Mouse (Mus musculus) forebrain, embryonic 13.5 days (tissue): ENCODE measurements around the gene Tmem141. TPM values are rescaled to one million over a fixed set of nuclear protein-coding genes. Genes with fewer than 3 reads are reported as not detected.
A peak's percentile ranks its signal among the peaks of the same experiment; 100 is the strongest.

Source experiments
- ATAC-seq: fragments of 200-750 bp; cut with Nextera tagmentation; 2 replicates; pipeline ENCODE4 v1.8.0; 2017
- H3K27ac ChIP-seq: fragments of 300-500 bp; sonication (generic); 2 replicates; pipeline ENCODE4 v1.5.1; 2015; ENCODE audit warnings: inconsistent platforms, mild to moderate bottlenecking, moderate library complexity
- H3K27me3 ChIP-seq: fragments of 300-500 bp; sonication (generic); 2 replicates; pipeline ENCODE4 v1.6.1; 2015; ENCODE audit warnings: mild to moderate bottlenecking, inconsistent platforms
- H3K36me3 ChIP-seq: fragments of 300-500 bp; sonication (generic); 2 replicates; pipeline ENCODE4 v1.6.1; 2015; ENCODE audit warnings: mild to moderate bottlenecking, inconsistent platforms; ENCODE audit not compliant: poor library complexity, severe bottlenecking
- H3K4me1 ChIP-seq: fragments of 300-500 bp; sonication (generic); 2 replicates; pipeline ENCODE4 v1.6.1; 2015; ENCODE audit warnings: inconsistent platforms
- H3K4me2 ChIP-seq: fragments of 300-500 bp; sonication (generic); 2 replicates; pipeline ENCODE4 v1.6.1; 2015; ENCODE audit warnings: inconsistent platforms, mild to moderate bottlenecking, moderate library complexity
- H3K4me3 ChIP-seq: fragments of 300-500 bp; sonication (generic); 2 replicates; pipeline ENCODE4 v1.5.1; 2015; ENCODE audit warnings: mild to moderate bottlenecking, inconsistent platforms
- H3K9ac ChIP-seq: fragments of 300-500 bp; sonication (generic); 2 replicates; pipeline ENCODE4 v1.6.1; 2015; ENCODE audit warnings: mild to moderate bottlenecking, inconsistent platforms
- H3K9me3 ChIP-seq: fragments of 300-500 bp; sonication (generic); replicated peaks from 2 replicates; pipeline ENCODE4 v1.6.1; 2016; ENCODE audit warnings: inconsistent platforms
- WGBS: fragments of 180-500 bp; shearing (Covaris S2); methylation state at CpG from one replicate; pipeline ENCODE4 v1.1.7; 2015; 5-methylcytosine and 5-hydroxymethylcytosine counted together
- polyA plus RNA-seq: library from polyadenylated mRNA; unstranded; fragments of >200 nt; fragmentation: Nextera tagmentation; extraction: Ambion mirVana; gene quantifications from 2 replicates; pipeline ENCODE4 v1.2.1, GENCODE M21; 2015

The Tmem141 gene
- 14.3 and 16.2 TPM in 2 replicates for polyA plus RNA-seq

DNA sequence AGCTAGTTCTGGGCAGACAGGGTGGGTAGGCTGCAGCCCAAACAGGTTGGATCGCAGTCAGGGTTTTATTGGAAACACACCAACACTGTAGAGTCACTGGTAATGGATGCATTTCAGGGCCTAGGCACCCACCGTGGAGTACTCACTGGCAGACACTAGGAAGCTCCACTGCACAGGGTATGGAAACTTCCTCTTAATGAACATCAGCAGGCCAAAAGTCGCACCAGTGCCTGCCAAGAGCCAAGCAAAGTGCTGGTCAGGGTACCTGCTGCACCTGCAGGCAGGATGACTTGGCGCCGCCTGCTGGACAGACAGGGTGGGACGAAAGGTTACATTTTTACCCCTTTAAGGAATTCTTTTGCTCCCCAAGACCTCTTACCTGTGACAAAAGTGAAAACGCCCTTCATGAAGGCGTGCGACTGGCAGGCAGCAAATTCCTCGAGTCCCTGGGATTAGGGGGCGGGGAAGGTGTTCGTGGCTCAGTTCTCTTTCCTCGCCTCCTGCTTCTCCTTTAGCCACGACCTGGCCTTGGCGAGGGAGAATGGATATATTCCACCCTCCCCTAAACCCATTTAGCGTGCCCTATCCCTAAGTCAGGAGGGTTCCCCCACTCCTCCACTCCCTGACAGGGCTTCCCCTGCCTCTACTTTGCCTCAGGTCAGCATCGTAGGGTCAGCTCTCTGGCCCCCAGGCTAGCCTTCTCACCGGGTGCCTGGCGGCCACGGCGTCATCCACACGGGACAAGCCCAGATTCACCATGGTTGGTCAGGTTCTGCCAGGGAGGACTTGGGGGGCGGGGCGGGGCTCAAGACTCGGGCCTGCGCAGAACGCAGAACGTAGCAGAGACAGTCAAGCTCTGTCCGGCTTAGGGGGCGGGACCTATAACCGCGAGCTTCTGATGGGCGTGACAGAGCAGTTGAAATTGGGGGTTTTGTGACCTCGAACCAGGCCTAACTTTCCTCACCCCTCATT, at the start of gene Tmem141:
TSS of gene Tmem141 (minus strand) at position 777 of the 972 bp plus-strand sequence.
- Histone ChIP-seq H3K4me1 (peaks cover 13% of the 10 kb centered on the region), H3K27ac (peak within 1 kb of the TSS; percentile 19; the same call in 1 of the 2 replicates)
- WGBS: 6% methylated on average over 34 of the region's 34 CpGs

GRCm38 (mm10) chr2:25666516-25666915, 44.7 kb upstream of the Tmem141 start:
- Histone ChIP-seq H3K4me1 (no peaks in the 10 kb centered on the region), H3K36me3 (no peaks in the 10 kb centered on the region), H3K27me3 (no peaks in the 10 kb centered on the region), H3K4me2 (no peak overlapping the region), H3K4me3 (no peak overlapping the region), H3K9me3 (no peaks in the 10 kb centered on the region), H3K27ac (no peak overlapping the region), H3K9ac (no peak overlapping the region)
- no peak for ATAC-seq
- 77% methylated on average over 1 of the region's 1 CpGs for WGBS

More for the DNA sequence above, at the start of gene Tmem141:
- Histone ChIP-seq H3K4me2 (peak within 1 kb of the TSS; percentile 69), H3K36me3 (no peaks in the 10 kb centered on the region), H3K27me3 (peaks cover 16% of the 10 kb centered on the region), H3K4me3 (peak within 1 kb of the TSS; percentile 44), H3K9ac (peak within 1 kb of the TSS; percentile 67), H3K9me3 (no peaks in the 10 kb centered on the region)
- peak; percentile 94 for ATAC-seq

DNA sequence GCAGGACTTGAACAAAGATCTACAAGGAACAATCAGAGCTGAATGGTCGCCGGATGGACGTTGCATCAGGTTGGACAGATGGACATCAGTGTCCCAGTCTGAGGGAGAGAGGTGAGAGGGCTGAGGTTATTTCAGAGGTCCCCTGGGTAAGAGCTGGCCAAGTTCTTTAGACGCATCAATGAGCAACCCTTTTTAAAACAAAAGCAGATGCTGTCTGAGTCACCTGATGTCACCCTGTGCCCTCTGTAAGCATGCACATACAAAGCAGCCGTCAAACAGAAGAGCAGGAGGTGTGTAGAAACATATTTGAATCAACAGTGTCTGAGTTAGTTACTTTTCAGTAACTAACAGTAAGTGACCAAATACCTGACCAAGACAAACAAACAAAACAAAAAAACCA, 42.3 kb upstream of the Tmem141 start:
- Histone ChIP-seq H3K36me3 (no peaks in the 10 kb centered on the region), H3K27ac (no peak overlapping the region), H3K4me2 (no peak overlapping the region), H3K27me3 (no peaks in the 10 kb centered on the region), H3K4me1 (no peaks in the 10 kb centered on the region), H3K9ac (no peak overlapping the region), H3K4me3 (no peak overlapping the region), H3K9me3 (no peaks in the 10 kb centered on the region)
- ATAC-seq: no peak
- WGBS: 87% methylated on average over 5 of the region's 5 CpGs

DNA sequence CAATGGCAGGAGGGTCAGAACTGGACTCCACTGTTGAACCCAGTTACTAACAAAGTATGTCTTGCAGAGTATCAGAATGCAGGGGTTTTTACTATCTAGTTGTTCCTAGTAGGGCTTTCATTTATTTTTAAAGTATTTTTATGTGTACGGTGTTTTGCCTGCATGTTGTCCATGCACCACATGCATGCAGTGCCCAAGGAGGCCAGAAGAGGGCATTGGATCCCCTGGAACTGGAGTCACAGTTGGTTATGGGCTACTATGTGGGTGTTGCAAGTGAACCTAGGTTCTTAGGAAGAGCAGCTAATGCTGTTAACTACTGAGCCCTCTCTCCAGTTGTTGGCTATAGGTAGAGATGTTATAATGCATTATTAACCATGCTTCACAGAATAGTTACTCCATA, 41.7 kb upstream of the Tmem141 start:
- Histone ChIP-seq H3K4me3 (no peak overlapping the region), H3K4me1 (no peaks in the 10 kb centered on the region), H3K36me3 (no peaks in the 10 kb centered on the region), H3K4me2 (no peak overlapping the region), H3K9me3 (no peaks in the 10 kb centered on the region), H3K9ac (no peak overlapping the region), H3K27me3 (no peaks in the 10 kb centered on the region), H3K27ac (no peak overlapping the region)
- ATAC-seq: no peak
- 81% methylated on average over 1 of the region's 1 CpGs for WGBS

DNA sequence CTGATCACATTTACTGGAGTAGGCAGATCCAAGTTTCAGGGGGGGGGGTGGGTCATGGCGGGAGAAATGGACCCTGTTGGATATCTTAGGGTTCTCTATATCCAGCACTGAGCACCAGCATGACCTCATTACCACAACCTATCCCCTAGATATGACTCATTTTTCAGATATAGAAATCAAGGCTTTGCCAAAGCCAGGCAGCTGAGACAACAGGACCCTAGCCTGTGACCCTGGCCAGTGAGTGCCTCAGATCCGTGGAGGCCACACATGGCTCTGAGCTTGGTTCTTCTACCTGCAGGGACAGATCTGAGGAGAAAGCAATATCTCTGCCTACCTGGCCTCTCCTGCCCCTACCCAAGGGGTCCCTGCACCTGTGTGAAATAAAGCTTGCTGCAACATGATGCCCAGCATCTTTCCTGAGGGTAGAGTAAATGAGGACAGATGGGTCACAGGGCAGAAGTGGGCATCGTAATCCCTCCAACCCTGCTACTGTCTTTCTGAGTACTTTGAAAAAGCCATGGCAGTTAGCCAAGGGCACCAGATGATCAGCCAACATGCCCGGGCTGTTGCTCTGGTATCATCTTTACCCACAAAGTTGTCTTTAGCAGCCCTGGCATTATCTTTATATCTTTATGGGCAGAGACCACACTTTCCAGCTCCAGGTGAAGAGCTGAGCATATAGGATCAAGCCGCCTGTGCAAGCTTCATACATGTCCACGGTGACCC, 39.6 kb upstream of the Tmem141 start:
- H3K9me3 ChIP-seq: no peaks in the 10 kb centered on the region
- no peak for ATAC-seq
- 83% methylated on average over 6 of the region's 6 CpGs for WGBS
- no peak overlapping the region for H3K4me3 ChIP-seq
- H3K36me3 ChIP-seq: no peaks in the 10 kb centered on the region
- no peak overlapping the region for H3K27ac ChIP-seq
- H3K27me3 ChIP-seq: no peaks in the 10 kb centered on the region
- H3K4me2 ChIP-seq: no peak overlapping the region
- no peak overlapping the region for H3K9ac ChIP-seq
- H3K4me1 ChIP-seq: no peaks in the 10 kb centered on the region

- Histone ChIP-seq H3K27ac (no peak overlapping the region), H3K4me1 (no peaks in the 10 kb centered on the region), H3K4me2 (no peak overlapping the region), H3K27me3 (no peaks in the 10 kb centered on the region), H3K9ac (no peak overlapping the region), H3K9me3 (no peaks in the 10 kb centered on the region), H3K4me3 (no peak overlapping the region), H3K36me3 (no peaks in the 10 kb centered on the region)
- 89% methylated on average over 8 of the region's 8 CpGs for WGBS
- ATAC-seq: no peak
Observed at GRCm38 (mm10) chr2:25660279-25660678, 38.5 kb upstream of the Tmem141 start.

GRCm38 (mm10) chr2:25657652-25658051, 35.8 kb upstream of the Tmem141 start, which contains the start of gene Lcn5:
Lcn5 (plus strand) TSS chr2:25657952.
- Histone ChIP-seq H3K4me2 (no peak within 1 kb of the TSS), H3K9me3 (no peaks in the 10 kb centered on the region), H3K27ac (no peak within 1 kb of the TSS), H3K4me1 (no peaks in the 10 kb centered on the region), H3K27me3 (no peaks in the 10 kb centered on the region), H3K36me3 (no peaks in the 10 kb centered on the region), H3K4me3 (no peak within 1 kb of the TSS), H3K9ac (no peak within 1 kb of the TSS)
- ATAC-seq: no peak

DNA sequence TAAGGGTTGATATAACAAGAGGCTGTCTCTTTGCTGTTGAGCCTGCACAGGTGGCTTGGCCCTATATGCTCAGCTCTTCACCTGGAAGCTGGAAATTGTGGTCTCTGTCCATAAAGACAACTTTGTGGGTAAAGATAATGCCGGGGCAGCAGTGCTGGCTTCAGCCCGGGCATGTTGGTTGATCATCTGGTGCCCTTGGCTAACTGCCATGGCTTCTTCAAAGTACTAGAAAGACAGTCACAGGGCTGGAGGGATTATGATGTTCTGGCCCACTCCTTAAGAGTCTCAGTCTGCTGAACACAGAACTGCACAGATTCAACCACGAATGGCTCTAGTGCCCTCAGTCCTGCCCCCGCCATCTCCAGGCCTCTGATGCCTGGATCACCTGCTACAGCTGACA, 35.4 kb upstream of the Tmem141 start:
- ATAC-seq: no peak
- Histone ChIP-seq H3K9ac (no peak overlapping the region), H3K27me3 (no peaks in the 10 kb centered on the region), H3K36me3 (no peaks in the 10 kb centered on the region), H3K4me2 (no peak overlapping the region), H3K9me3 (no peaks in the 10 kb centered on the region), H3K27ac (no peak overlapping the region), H3K4me1 (no peaks in the 10 kb centered on the region), H3K4me3 (no peak overlapping the region)
- 82% methylated on average over 4 of the region's 4 CpGs for WGBS

- H3K4me1 ChIP-seq: no peaks in the 10 kb centered on the region
- no peak for ATAC-seq
- 82% methylated on average over 4 of the region's 4 CpGs for WGBS
Observed at GRCm38 (mm10) chr2:25656691-25657090, 34.9 kb upstream of the Tmem141 start.

GRCm38 (mm10) chr2:25654502-25654901, 32.7 kb upstream of the Tmem141 start:
- Histone ChIP-seq H3K27ac (no peak overlapping the region), H3K9ac (no peak overlapping the region), H3K4me2 (no peak overlapping the region), H3K4me3 (no peak overlapping the region), H3K9me3 (no peaks in the 10 kb centered on the region), H3K36me3 (no peaks in the 10 kb centered on the region), H3K27me3 (no peaks in the 10 kb centered on the region), H3K4me1 (no peaks in the 10 kb centered on the region)
- ATAC-seq: no peak
- 71% methylated on average over 1 of the region's 1 CpGs for WGBS

More at GRCm38 (mm10) chr2:25656691-25657090, 34.9 kb upstream of the Tmem141 start:
- Histone ChIP-seq H3K4me3 (no peak overlapping the region), H3K27ac (no peak overlapping the region), H3K36me3 (no peaks in the 10 kb centered on the region), H3K9me3 (no peaks in the 10 kb centered on the region), H3K27me3 (no peaks in the 10 kb centered on the region), H3K9ac (no peak overlapping the region), H3K4me2 (no peak overlapping the region)

DNA sequence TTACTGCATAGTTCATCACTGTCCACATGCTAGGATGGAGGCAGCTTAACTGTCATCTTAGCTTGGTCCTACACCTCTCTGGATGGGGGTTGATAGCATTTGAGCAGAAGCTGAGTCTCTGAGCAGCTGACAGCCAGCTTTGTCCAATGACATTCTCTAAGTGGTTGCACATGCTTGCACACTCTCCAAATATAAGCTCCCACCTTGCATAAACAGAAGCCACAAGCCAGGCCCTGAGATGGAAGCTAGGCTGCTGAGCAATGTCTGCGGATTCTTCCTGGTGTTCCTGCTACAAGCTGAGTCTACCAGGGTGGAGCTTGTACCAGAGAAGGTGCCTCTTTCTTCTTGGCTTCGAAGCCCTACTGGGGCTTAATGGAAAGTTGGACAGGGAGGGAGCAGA, 31.1 kb upstream of the Tmem141 start, which contains the start of gene Lcn8:
TSS of gene Lcn8 (plus strand) at position 219 of the 400 bp plus-strand sequence.
- 79% methylated on average over 2 of the region's 2 CpGs for WGBS
- Histone ChIP-seq H3K4me2 (no peak within 1 kb of the TSS), H3K27me3 (no peaks in the 10 kb centered on the region), H3K4me1 (no peaks in the 10 kb centered on the region), H3K9ac (no peak within 1 kb of the TSS), H3K27ac (no peak within 1 kb of the TSS), H3K4me3 (no peak within 1 kb of the TSS), H3K36me3 (no peaks in the 10 kb centered on the region), H3K9me3 (no peaks in the 10 kb centered on the region)
- ATAC-seq: no peak

DNA sequence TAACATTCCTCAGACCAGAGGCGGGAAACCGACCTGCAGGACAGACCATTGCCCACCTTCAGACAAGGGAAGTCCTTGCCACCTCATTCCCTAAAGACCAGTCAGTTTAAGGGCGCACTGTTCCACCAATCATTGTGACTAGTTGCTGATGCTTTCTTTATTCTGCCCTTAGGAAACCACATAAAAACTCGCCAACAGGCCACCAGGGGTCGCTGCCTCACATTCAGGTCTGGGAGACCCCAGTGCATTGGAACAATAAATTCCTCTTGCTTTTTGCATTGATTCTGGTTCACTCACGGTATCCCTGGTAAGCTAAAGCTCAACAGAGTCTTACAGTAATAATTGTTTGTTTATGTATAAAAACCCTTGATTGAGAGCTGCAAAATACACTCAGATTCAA, 18.1 kb upstream of the Tmem141 start:
- H3K27me3 ChIP-seq: no peaks in the 10 kb centered on the region
- ATAC-seq: no peak
- 15% methylated on average over 6 of the region's 6 CpGs for WGBS
- no peak overlapping the region for H3K4me3 ChIP-seq
- H3K9me3 ChIP-seq: no peaks in the 10 kb centered on the region
- H3K4me2 ChIP-seq: no peak overlapping the region
- no peak overlapping the region for H3K9ac ChIP-seq
- no peaks in the 10 kb centered on the region for H3K36me3 ChIP-seq
- no peak overlapping the region for H3K27ac ChIP-seq
- H3K4me1 ChIP-seq: no peaks in the 10 kb centered on the region
